Comparison of ENCODE assay signal across 16 mouse cellular contexts in genomic region chr6:13949640-13950039, GRCm38 (mm10).
DNase-seq lines count a peak whose midpoint lies in the region; ATAC-seq lines count a peak whose summit lies in the region.
"Had no signal": no experiment of that assay in that cellular context is flagged by ENCODE, and none has a peak within 500 bp of the region (broad histone marks: within the 10 kb centered on the region; RNA-seq: fewer than 3 reads in every experiment).

No protein-coding gene starts in this region.

- peak; percentile 5 to 16 for DNase-seq in cerebellum, postnatal 10 days
- DNase-seq in NIH3T3 (ENCODE audit: low read depth) = peak; percentile 25
- DNase-seq in adrenal gland, adult 8-10 months = peak; percentile 2
- DNase-seq in adrenal gland, postnatal 36 days = peak; percentile 16 to 41
- no peak for DNase-seq in gastrocnemius, postnatal 14 days
- DNase-seq: cerebellum, adult 11-12 months; cerebellum, adult 9-10 months; cerebellum, postnatal 36 days; gastrocnemius, adult 2 months; gastrocnemius, postnatal 36 days; heart, adult 11 months; heart, postnatal 36 days; kidney, adult 11 months had no signal

- intact Hi-C loops in gastrocnemius, postnatal 14 days (cut with DNase I; ENCODE audit: low total_unique reads) = no loop called here

- no peak for ATAC-seq in cerebellum, adult (ENCODE audit: insufficient number of reproducible peaks, low FRiP score, low TSS enrichment)
- ATAC-seq: forebrain, embryonic 13.5 days; hindbrain, postnatal 0 days had no signal
